Mouse (Mus musculus): Measurements from ENCODE around the gene Zfpl1. TPM values are rescaled to one million over a fixed set of nuclear protein-coding genes. Genes with fewer than 3 reads are reported as not detected.

Gene Zfpl1
- total and polyA plus RNA-seq, 3 experiments = 13.8 to 50.7 (median 15.6) TPM

DNA sequence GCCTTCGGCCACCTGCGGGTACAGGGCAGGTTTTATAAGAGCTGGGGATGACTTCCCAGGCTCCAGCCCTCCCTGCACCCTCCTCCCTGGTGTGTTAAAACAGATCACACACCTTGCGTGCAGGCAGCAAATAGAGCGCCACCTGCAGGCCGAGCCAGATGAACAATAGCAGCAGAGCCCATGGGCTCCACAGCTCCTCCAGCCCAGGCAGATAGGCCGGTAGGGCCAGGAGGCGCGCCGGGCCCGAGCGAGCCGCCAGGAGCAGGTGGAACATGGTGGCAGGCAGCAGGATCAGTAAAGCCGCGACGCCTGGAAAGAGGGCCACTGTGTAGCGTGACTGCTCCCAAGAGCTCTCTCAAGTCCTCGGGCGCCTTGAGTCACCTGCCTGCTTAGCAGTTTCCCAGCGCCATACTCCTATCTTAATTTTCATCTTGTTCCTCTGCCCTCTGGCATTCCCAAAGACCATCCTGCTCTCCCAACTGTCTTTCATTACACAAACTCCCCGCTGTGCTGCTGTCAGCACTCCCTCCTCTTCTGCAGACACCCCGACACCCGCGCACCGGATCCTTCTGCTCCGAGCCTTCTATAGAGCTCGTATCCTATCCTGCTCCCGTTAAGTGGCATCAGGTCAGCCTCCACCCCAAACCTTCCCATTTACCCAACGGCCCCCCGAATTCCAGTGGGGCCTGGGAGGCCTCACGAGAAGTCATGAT is 17.6 kb downstream of the Zfpl1 start:
- H3K4me1 ChIP-seq (ENCODE audit: control insufficient read depth, insufficient read depth, low read length) = peaks cover 3% of the 10 kb centered on the region; the same call in 1 of the 2 replicates
- no peaks in the 10 kb centered on the region for H3K79me2 ChIP-seq (replicated peaks; ENCODE audit: control insufficient read depth, insufficient read depth, low read length)
- H3K27me3 ChIP-seq (ENCODE audit: control insufficient read depth, insufficient read depth, low read length) = no peaks in the 10 kb centered on the region
- H3K36me3 ChIP-seq (ENCODE audit: control insufficient read depth, insufficient read depth, low read length) = no peaks in the 10 kb centered on the region
- H3K4me3 ChIP-seq = peak overlapping the region; percentile 49
- intact Hi-C loops (cut with DNase I) = no loop called here
- no peak overlapping the region; the same call in 1 of the 2 replicates for H3K27ac ChIP-seq
- DNase-seq = peak; percentile 77 to 78
- TF ChIP-seq CTCF (IDR thresholded peaks at IDR 0.05) (peak; percentile 91), EP300 (IDR thresholded peaks at IDR 0.05; ENCODE audit: insufficient read depth, low read depth, low read length) (no peak)
- WGBS = 2% methylated on average over 30 of the region's 30 CpGs
- H3K9ac ChIP-seq (ENCODE audit: low read depth, low read length) = peak overlapping the region; percentile 67

DNA sequence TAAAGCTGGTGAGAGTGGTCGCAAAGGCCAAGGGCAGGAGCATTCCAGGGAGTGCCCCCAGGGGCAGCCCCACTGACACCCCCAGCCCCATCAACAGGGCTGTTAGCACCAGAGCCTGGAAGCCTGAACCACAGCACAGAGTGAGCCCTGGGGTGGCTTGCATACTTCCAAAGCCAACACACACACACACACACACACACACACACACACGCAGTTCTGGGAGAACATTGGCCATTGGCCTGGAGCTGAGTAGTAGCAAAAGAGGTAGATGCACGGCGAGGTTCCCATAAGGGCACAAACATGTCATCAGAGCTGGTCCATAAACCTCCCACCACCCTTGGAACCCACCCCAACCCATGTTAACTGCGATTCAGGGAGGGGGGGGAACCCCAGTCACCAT is 18.2 kb downstream of the Zfpl1 start:
- Histone ChIP-seq H3K9ac (ENCODE audit: low read depth, low read length) (no peak overlapping the region), H3K79me2 (replicated peaks; ENCODE audit: control insufficient read depth, insufficient read depth, low read length) (no peaks in the 10 kb centered on the region), H3K4me1 (ENCODE audit: control insufficient read depth, insufficient read depth, low read length) (peaks cover 5% of the 10 kb centered on the region; the same call in 1 of the 2 replicates), H3K36me3 (ENCODE audit: control insufficient read depth, insufficient read depth, low read length) (no peaks in the 10 kb centered on the region), H3K27ac (no peak overlapping the region), H3K4me3 (no peak overlapping the region), H3K27me3 (ENCODE audit: control insufficient read depth, insufficient read depth, low read length) (no peaks in the 10 kb centered on the region)
- DNase-seq = no peak
- TF ChIP-seq CTCF (IDR thresholded peaks at IDR 0.05) (no peak), POLR2A (IDR thresholded peaks at IDR 0.05; ENCODE audit: insufficient read depth, low read depth, low read length) (no peak), EP300 (IDR thresholded peaks at IDR 0.05; ENCODE audit: insufficient read depth, low read depth, low read length) (no peak)
- WGBS = 25% methylated on average over 5 of the region's 5 CpGs
- intact Hi-C loops (cut with DNase I) = no loop called here

DNA sequence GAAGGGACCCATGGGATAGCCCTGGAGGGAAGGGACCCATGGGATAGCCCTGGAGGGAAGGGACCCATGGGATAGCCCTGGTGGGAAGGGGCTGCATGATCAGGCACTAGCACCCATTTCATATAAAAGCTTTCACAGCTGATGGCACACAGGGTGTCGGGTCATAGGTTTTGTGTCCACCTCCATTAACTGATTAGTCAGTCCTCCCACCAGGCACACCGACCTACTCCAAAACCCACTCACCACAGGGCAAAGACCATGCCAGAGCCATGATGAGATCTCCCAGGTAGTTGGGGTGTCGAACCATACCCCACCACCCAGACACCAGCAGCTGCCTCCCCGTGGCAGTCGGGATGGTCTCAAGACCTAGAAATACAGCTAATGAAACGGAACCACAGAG is 21.7 kb downstream of the Zfpl1 start:
- H3K27me3 ChIP-seq (ENCODE audit: control insufficient read depth, insufficient read depth, low read length) = no peaks in the 10 kb centered on the region
- peaks cover 8% of the 10 kb centered on the region; the same call in 1 of the 2 replicates for H3K4me1 ChIP-seq (ENCODE audit: control insufficient read depth, insufficient read depth, low read length)
- no peak overlapping the region for H3K9ac ChIP-seq (ENCODE audit: low read depth, low read length)
- peaks cover 4% of the 10 kb centered on the region; the same call in 1 of the 2 replicates for H3K36me3 ChIP-seq (ENCODE audit: control insufficient read depth, insufficient read depth, low read length)
- peak in 1 of 2 experiments; percentile 12 for DNase-seq
- TF ChIP-seq EP300 (IDR thresholded peaks at IDR 0.05; ENCODE audit: insufficient read depth, low read depth, low read length) (no peak), CTCF (IDR thresholded peaks at IDR 0.05) (no peak), POLR2A (IDR thresholded peaks at IDR 0.05; ENCODE audit: insufficient read depth, low read depth, low read length) (no peak)
- no peak overlapping the region for H3K27ac ChIP-seq
- intact Hi-C loops (cut with DNase I) = no loop called here
- H3K4me3 ChIP-seq = no peak overlapping the region
- 91% methylated on average over 6 of the region's 6 CpGs for WGBS
- H3K79me2 ChIP-seq (replicated peaks; ENCODE audit: control insufficient read depth, insufficient read depth, low read length) = no peaks in the 10 kb centered on the region

DNA sequence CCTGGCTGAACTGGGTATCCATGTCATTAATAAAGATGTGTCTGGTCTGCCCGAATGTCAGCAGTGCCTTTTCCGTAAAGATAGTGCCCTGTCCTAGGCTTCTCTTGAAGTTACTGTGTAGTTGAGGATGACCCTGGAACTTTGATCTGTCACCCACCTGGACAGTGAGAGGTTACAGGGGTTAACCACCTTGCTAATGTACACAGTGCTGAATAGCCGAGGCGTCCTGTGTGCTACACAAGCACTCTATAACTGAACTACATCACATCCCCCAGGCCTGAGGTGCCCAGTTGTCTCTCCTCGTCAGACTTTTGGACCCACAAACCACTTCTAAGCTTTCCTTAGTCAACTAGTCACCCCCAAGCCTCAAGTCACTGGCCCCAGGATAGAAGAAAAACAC is 22.3 kb downstream of the Zfpl1 start:
- no peak for DNase-seq
- peaks cover 8% of the 10 kb centered on the region; the same call in 1 of the 2 replicates for H3K4me1 ChIP-seq (ENCODE audit: control insufficient read depth, insufficient read depth, low read length)
- H3K27me3 ChIP-seq (ENCODE audit: control insufficient read depth, insufficient read depth, low read length) = no peaks in the 10 kb centered on the region
- peaks cover 4% of the 10 kb centered on the region; the same call in 1 of the 2 replicates for H3K36me3 ChIP-seq (ENCODE audit: control insufficient read depth, insufficient read depth, low read length)
- peak overlapping the region; percentile 83 for H3K4me3 ChIP-seq
- no peaks in the 10 kb centered on the region for H3K79me2 ChIP-seq (replicated peaks; ENCODE audit: control insufficient read depth, insufficient read depth, low read length)
- peak overlapping the region; percentile 78; the same call in 1 of the 2 replicates for H3K9ac ChIP-seq (ENCODE audit: low read depth, low read length)
- no peak overlapping the region; the same call in 1 of the 2 replicates for H3K27ac ChIP-seq
- TF ChIP-seq EP300 (IDR thresholded peaks at IDR 0.05; ENCODE audit: insufficient read depth, low read depth, low read length) (no peak), POLR2A (IDR thresholded peaks at IDR 0.05; ENCODE audit: insufficient read depth, low read depth, low read length) (no peak)
- 54% methylated on average over 5 of the region's 5 CpGs for WGBS
- intact Hi-C loops (cut with DNase I) = no loop called here

DNA sequence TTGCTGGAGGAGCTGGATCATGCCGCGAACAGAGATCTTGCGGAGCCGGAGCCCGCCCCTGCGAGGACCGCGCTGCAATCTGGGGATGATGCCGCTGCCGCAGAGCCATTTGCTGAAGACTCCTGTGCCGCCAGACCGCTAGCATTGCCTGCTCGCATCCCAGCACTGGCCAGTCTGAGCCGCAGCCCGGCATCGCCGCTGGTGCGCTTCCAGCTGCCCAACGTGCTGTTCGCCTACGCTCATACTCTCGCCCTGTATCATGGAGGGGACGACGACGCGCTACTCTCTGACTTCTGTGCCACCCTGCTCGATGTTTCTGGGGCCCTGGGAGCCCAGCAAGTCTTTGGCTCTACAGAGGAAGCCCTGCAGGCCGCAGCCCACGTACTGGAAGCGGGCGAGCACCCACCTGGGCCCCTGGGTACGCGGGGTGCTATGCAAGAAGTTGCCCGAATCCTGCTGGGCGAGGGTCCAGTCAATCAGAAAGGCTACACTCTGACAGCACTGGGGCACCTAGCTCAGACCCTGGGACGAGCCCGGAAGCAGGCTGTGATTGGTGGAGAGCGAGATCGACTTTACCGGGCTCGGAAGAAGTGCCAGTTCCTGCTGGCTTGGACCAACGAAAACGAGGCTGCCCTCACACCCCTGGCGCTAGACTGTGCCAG is 23.0 kb downstream of the Zfpl1 start:
- no peaks in the 10 kb centered on the region for H3K27me3 ChIP-seq (ENCODE audit: control insufficient read depth, insufficient read depth, low read length)
- H3K36me3 ChIP-seq (ENCODE audit: control insufficient read depth, insufficient read depth, low read length) = peaks cover 4% of the 10 kb centered on the region
- no peak for TF ChIP-seq CTCF (IDR thresholded peaks at IDR 0.05)
- TF ChIP-seq POLR2A (IDR thresholded peaks at IDR 0.05; ENCODE audit: insufficient read depth, low read depth, low read length) = no peak
- TF ChIP-seq EP300 (IDR thresholded peaks at IDR 0.05; ENCODE audit: insufficient read depth, low read depth, low read length) = no peak
- peaks cover 8% of the 10 kb centered on the region for H3K4me1 ChIP-seq (ENCODE audit: control insufficient read depth, insufficient read depth, low read length)
- peak; percentile 42 to 54 for DNase-seq
- H3K27ac ChIP-seq = peak overlapping the region; percentile 87
- H3K4me3 ChIP-seq = peak overlapping the region; percentile 83
- intact Hi-C loops (cut with DNase I) = loop anchor here (1.0 kb wide), 1 partner anchor 16 kb away; the partner anchor contains the start of gene Vps51
- under 1% methylated on average over 44 of the region's 44 CpGs for WGBS
- H3K9ac ChIP-seq (ENCODE audit: low read depth, low read length) = peak overlapping the region; percentile 78
- no peaks in the 10 kb centered on the region for H3K79me2 ChIP-seq (replicated peaks; ENCODE audit: control insufficient read depth, insufficient read depth, low read length)

All from heart, adult 2 months (tissue).